Mouse (Mus musculus) hindbrain, embryonic 14.5 days (tissue): Measurements from ENCODE around the gene Amot. TPM values are rescaled to one million over a fixed set of nuclear protein-coding genes. Genes with fewer than 3 reads are reported as not detected.

ENCODE experiments used
- ATAC-seq: fragments of 200-750 bp; cut with Nextera tagmentation; 2 replicates; pipeline ENCODE4 v1.8.0; 2017; ENCODE audit warnings: moderate number of reproducible peaks, mild to moderate bottlenecking, moderate TSS enrichment, moderate library complexity; ENCODE audit not compliant: low FRiP score
- DNase-seq: peaks from one replicate; pipeline ENCODE4 v3.0.0-alpha.2; 2015; ENCODE audit warnings: low spot score
- H3K27ac ChIP-seq: fragments of 300-500 bp; sonication (generic); 2 replicates; pipeline ENCODE4 v1.5.1; 2014; ENCODE audit warnings: mild to moderate bottlenecking, moderate library complexity
- H3K27me3 ChIP-seq: fragments of 300-500 bp; sonication (generic); 2 replicates; pipeline ENCODE4 v1.6.1; 2014; ENCODE audit warnings: mild to moderate bottlenecking, low read length, mixed read lengths; ENCODE audit not compliant: control insufficient read depth, insufficient read depth
- H3K36me3 ChIP-seq: fragments of 300-500 bp; sonication (generic); replicated peaks from 2 replicates; pipeline ENCODE4 v1.6.1; 2014; ENCODE audit not compliant: control insufficient read depth, insufficient read depth
- H3K4me1 ChIP-seq: fragments of 300-500 bp; sonication (generic); replicated peaks from 2 replicates; pipeline ENCODE4 v1.6.1; 2014; ENCODE audit warnings: antibody characterized with exemption, low read length, mixed read lengths; ENCODE audit not compliant: control insufficient read depth, insufficient read depth
- H3K4me2 ChIP-seq: fragments of 300-500 bp; sonication (generic); replicated peaks from 2 replicates; pipeline ENCODE4 v1.6.1; 2014; ENCODE audit warnings: mild to moderate bottlenecking, moderate library complexity
- H3K4me3 ChIP-seq: fragments of 300-500 bp; sonication (generic); replicated peaks from 2 replicates; pipeline ENCODE4 v1.5.1; 2014; ENCODE audit warnings: mild to moderate bottlenecking, low read length
- H3K9ac ChIP-seq: fragments of 300-500 bp; sonication (generic); 2 replicates; pipeline ENCODE4 v1.6.1; 2014
- H3K9me3 ChIP-seq: fragments of 300-500 bp; sonication (generic); 2 replicates; pipeline ENCODE4 v1.6.1; 2016; ENCODE audit warnings: low read length; ENCODE audit not compliant: control insufficient read depth
- WGBS: fragments of 180-500 bp; shearing (Covaris S2); extraction: QIAGEN DNeasy Blood & Tissue Kit; methylation state at CpG from one replicate; pipeline ENCODE4 v1.1.7; 2014; 5-methylcytosine and 5-hydroxymethylcytosine counted together
- polyA plus RNA-seq: library from polyadenylated mRNA; unstranded; fragments of >200 nt; fragmentation: Nextera tagmentation; extraction: Ambion mirVana; gene quantifications from 2 replicates; pipeline ENCODE4 v1.2.1, GENCODE M21; 2014

Gene Amot
- polyA plus RNA-seq, 1 experiment from 2014 or later = 10.3 TPM

- no peak overlapping the region for H3K4me3 ChIP-seq
These were observed 5.7 kb upstream of the Amot start for GRCm38 (mm10) chrX:145510675-145511074.

GRCm38 (mm10) chrX:145505457-145506201 lies 648 bp upstream of the Amot start:
- H3K9ac ChIP-seq = peak overlapping the region; percentile 31; the same call in 1 of the 2 replicates
- H3K4me1 ChIP-seq = peaks cover 9% of the 10 kb centered on the region
- no peaks in the 10 kb centered on the region for H3K9me3 ChIP-seq
- no peaks in the 10 kb centered on the region for H3K36me3 ChIP-seq
- peak overlapping the region; percentile 62 for H3K4me2 ChIP-seq
- DNase-seq (peak; percentile 60), ATAC-seq (peak; percentile 93)
- WGBS = 14% methylated on average over 14 of the region's 14 CpGs
- peak overlapping the region; percentile 39 for H3K4me3 ChIP-seq
- no peaks in the 10 kb centered on the region for H3K27me3 ChIP-seq
- peak overlapping the region; percentile 33; the same call in 1 of the 2 replicates for H3K27ac ChIP-seq

More at GRCm38 (mm10) chrX:145510675-145511074, 5.7 kb upstream of the Amot start:
- H3K36me3 ChIP-seq = no peaks in the 10 kb centered on the region
- H3K9ac ChIP-seq = no peak overlapping the region
- DNase-seq (no peak), ATAC-seq (no peak)
- WGBS = 68% methylated on average over 3 of the region's 3 CpGs
- no peaks in the 10 kb centered on the region for H3K4me1 ChIP-seq
- H3K27me3 ChIP-seq = no peaks in the 10 kb centered on the region
- no peaks in the 10 kb centered on the region for H3K9me3 ChIP-seq
- H3K4me2 ChIP-seq = no peak overlapping the region
- no peak overlapping the region for H3K27ac ChIP-seq

GRCm38 (mm10) chrX:145501666-145502355 lies 3.2 kb downstream of the Amot start:
- H3K27me3 ChIP-seq = no peaks in the 10 kb centered on the region
- DNase-seq = no peak
- H3K4me2 ChIP-seq = no peak overlapping the region
- no peak overlapping the region for H3K27ac ChIP-seq
- peaks cover 9% of the 10 kb centered on the region for H3K4me1 ChIP-seq
- no peak overlapping the region for H3K9ac ChIP-seq
- H3K4me3 ChIP-seq = no peak overlapping the region
- WGBS = 40% methylated on average over 8 of the region's 8 CpGs
- H3K36me3 ChIP-seq = no peaks in the 10 kb centered on the region
- ATAC-seq = no peak
- H3K9me3 ChIP-seq = no peaks in the 10 kb centered on the region

GRCm38 (mm10) chrX:145499101-145499500 lies 5.9 kb downstream of the Amot start:
- ATAC-seq (no peak), DNase-seq (no peak)
- Histone ChIP-seq H3K4me1 (peaks cover 5% of the 10 kb centered on the region), H3K27ac (no peak overlapping the region), H3K9ac (no peak overlapping the region), H3K36me3 (no peaks in the 10 kb centered on the region), H3K4me3 (no peak overlapping the region), H3K4me2 (no peak overlapping the region), H3K27me3 (no peaks in the 10 kb centered on the region), H3K9me3 (no peaks in the 10 kb centered on the region)
- WGBS = 68% methylated on average over 2 of the region's 2 CpGs

- Histone ChIP-seq H3K27me3 (no peaks in the 10 kb centered on the region), H3K4me1 (peaks cover 2% of the 10 kb centered on the region), H3K36me3 (no peaks in the 10 kb centered on the region), H3K9ac (no peak overlapping the region), H3K4me2 (no peak overlapping the region), H3K27ac (no peak overlapping the region), H3K9me3 (no peaks in the 10 kb centered on the region), H3K4me3 (no peak overlapping the region)
- WGBS = 82% methylated on average over 4 of the region's 4 CpGs
- DNase-seq = no peak
- no peak for ATAC-seq
These were observed 6.3 kb downstream of the Amot start for GRCm38 (mm10) chrX:145498691-145499090.

- Histone ChIP-seq H3K9me3 (no peaks in the 10 kb centered on the region), H3K36me3 (no peaks in the 10 kb centered on the region), H3K27me3 (no peaks in the 10 kb centered on the region), H3K4me1 (no peaks in the 10 kb centered on the region), H3K9ac (no peak overlapping the region), H3K4me2 (no peak overlapping the region), H3K27ac (no peak overlapping the region), H3K4me3 (no peak overlapping the region)
- ATAC-seq = no peak
- DNase-seq = no peak
- WGBS = 91% methylated on average over 6 of the region's 6 CpGs
These were observed 7.5 kb downstream of the Amot start for GRCm38 (mm10) chrX:145497486-145497885.

GRCm38 (mm10) chrX:145495381-145495780 lies 9.6 kb downstream of the Amot start:
- Histone ChIP-seq H3K9me3 (no peaks in the 10 kb centered on the region), H3K4me1 (no peaks in the 10 kb centered on the region), H3K27ac (no peak overlapping the region), H3K4me3 (no peak overlapping the region), H3K9ac (no peak overlapping the region), H3K27me3 (no peaks in the 10 kb centered on the region), H3K4me2 (no peak overlapping the region), H3K36me3 (no peaks in the 10 kb centered on the region)
- ATAC-seq (no peak), DNase-seq (no peak)
- WGBS = 92% methylated on average over 4 of the region's 4 CpGs

GRCm38 (mm10) chrX:145490821-145491220 lies 14.2 kb downstream of the Amot start:
- no peaks in the 10 kb centered on the region for H3K9me3 ChIP-seq
- no peaks in the 10 kb centered on the region for H3K36me3 ChIP-seq
- WGBS = 89% methylated on average over 1 of the region's 1 CpGs
- H3K4me3 ChIP-seq = no peak overlapping the region
- no peak overlapping the region for H3K27ac ChIP-seq
- DNase-seq (no peak), ATAC-seq (no peak)
- no peaks in the 10 kb centered on the region for H3K4me1 ChIP-seq
- no peaks in the 10 kb centered on the region for H3K27me3 ChIP-seq
- no peak overlapping the region for H3K9ac ChIP-seq
- no peak overlapping the region for H3K4me2 ChIP-seq

- ATAC-seq = no peak
- Histone ChIP-seq H3K9ac (no peak overlapping the region), H3K27me3 (no peaks in the 10 kb centered on the region), H3K36me3 (no peaks in the 10 kb centered on the region), H3K4me2 (no peak overlapping the region), H3K9me3 (no peaks in the 10 kb centered on the region), H3K4me1 (no peaks in the 10 kb centered on the region), H3K4me3 (no peak overlapping the region), H3K27ac (no peak overlapping the region)
- no peak for DNase-seq
- WGBS = 77% methylated on average over 3 of the region's 3 CpGs
These were observed 14.6 kb downstream of the Amot start for GRCm38 (mm10) chrX:145490417-145490816.
